Mouse (Mus musculus): Measurements from ENCODE around the gene Rft1. TPM values are rescaled to one million over a fixed set of nuclear protein-coding genes. Genes with fewer than 3 reads are reported as not detected.

The Rft1 gene
- polyA plus RNA-seq, 1 experiment from 2014 or later, result 9.2 TPM

DNA sequence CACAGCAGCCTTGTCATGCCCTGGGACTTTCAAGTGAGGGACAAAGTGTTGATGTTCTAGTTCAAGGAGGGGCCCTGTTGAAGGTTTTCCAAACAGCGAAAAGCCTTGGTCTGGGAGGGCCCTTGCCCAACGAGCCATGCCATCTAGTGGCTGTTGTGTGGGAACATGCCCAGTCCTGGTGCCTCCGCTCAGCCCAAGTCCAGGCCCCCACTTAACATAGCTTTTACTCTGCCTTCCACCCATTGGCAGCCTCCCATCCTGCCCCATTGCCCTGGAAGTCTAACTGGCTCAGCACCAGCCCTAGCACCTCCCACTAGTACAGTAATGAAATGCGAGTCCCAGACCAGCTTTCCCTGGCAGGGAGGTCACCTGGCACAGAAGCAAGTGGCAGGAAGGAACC is 3.2 kb upstream of the Rft1 start:
- H3K4me3 ChIP-seq (ENCODE audit: low read length), result no peak overlapping the region
- H3K27me3 ChIP-seq (replicated peaks; ENCODE audit: control insufficient read depth, insufficient read depth, low read length), result no peaks in the 10 kb centered on the region
- WGBS, result 16% methylated on average over 4 of the region's 4 CpGs
- no peak overlapping the region for H3K4me2 ChIP-seq (ENCODE audit: low read length)
- no peak overlapping the region for H3K9ac ChIP-seq (ENCODE audit: low read depth, low read length)
- peak; percentile 87 for ATAC-seq
- peaks cover 5% of the 10 kb centered on the region for H3K4me1 ChIP-seq (ENCODE audit: control insufficient read depth, insufficient read depth, low read depth, low read length)
- no peaks in the 10 kb centered on the region for H3K36me3 ChIP-seq (ENCODE audit: control insufficient read depth, insufficient read depth, low read length)
- H3K9me3 ChIP-seq (ENCODE audit: control insufficient read depth, low read length), result no peaks in the 10 kb centered on the region
- no peak overlapping the region for H3K27ac ChIP-seq (ENCODE audit: low read depth, low read length)

DNA sequence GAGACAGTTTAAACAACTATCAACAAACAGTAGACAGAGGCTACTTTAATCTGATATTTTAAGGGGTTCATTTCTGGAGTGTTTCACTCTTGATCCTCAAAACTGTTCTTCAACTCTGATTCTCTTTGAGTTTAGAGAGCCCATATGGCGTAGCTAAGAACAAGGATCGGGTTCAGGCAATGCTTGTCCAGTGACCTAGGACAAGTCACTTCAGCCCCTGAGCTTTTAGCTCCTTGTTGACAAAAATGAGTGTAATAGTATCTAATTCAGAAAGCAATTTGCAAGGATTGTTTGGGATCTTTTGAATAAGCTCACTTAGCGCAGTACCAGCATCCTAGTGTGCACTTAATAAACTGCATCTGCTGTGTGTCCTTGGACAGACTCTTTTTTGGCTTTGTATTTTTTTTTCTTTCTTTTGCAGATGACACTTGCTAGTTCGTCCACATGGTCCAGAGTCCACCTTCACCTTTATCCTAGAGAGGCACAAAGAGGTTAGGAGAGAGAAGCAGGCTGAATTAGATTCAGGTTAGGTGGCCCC is 600 bp downstream of the Rft1 start:
- Histone ChIP-seq H3K27ac (ENCODE audit: low read depth, low read length) (peak overlapping the region; percentile 88), H3K4me1 (ENCODE audit: control insufficient read depth, insufficient read depth, low read depth, low read length) (peaks cover 5% of the 10 kb centered on the region), H3K9ac (ENCODE audit: low read depth, low read length) (peak overlapping the region; percentile 100), H3K9me3 (ENCODE audit: control insufficient read depth, low read length) (no peaks in the 10 kb centered on the region), H3K4me2 (ENCODE audit: low read length) (peak overlapping the region; percentile 58), H3K36me3 (ENCODE audit: control insufficient read depth, insufficient read depth, low read length) (no peaks in the 10 kb centered on the region), H3K4me3 (ENCODE audit: low read length) (peak overlapping the region; percentile 89), H3K27me3 (replicated peaks; ENCODE audit: control insufficient read depth, insufficient read depth, low read length) (no peaks in the 10 kb centered on the region)
- WGBS, result 45% methylated on average over 4 of the region's 4 CpGs
- ATAC-seq, result no peak

DNA sequence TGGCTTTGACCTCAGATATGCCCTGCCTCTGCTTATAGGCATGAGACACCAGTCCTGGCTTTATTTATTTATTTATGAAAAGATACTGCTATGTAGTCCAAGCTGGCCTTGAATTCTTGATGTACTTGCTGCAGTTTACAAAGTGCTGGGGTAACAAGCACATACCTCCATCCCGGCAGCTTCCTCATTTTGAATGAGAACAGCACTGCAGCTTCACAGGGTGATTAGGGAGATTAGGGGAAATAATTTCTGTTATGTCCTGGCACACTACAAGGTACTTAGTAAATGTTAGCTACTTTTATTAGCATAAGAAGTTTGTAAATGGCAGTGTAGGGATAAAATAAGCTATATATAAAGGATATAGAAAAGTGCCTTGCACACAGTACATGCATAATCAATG is 1.4 kb downstream of the Rft1 start:
- H3K36me3 ChIP-seq (ENCODE audit: control insufficient read depth, insufficient read depth, low read length), result no peaks in the 10 kb centered on the region
- ATAC-seq, result no peak
- H3K4me3 ChIP-seq (ENCODE audit: low read length), result no peak overlapping the region
- H3K27ac ChIP-seq (ENCODE audit: low read depth, low read length), result no peak overlapping the region
- 89% methylated on average over 1 of the region's 1 CpGs for WGBS
- H3K4me1 ChIP-seq (ENCODE audit: control insufficient read depth, insufficient read depth, low read depth, low read length), result peaks cover 5% of the 10 kb centered on the region
- no peak overlapping the region for H3K4me2 ChIP-seq (ENCODE audit: low read length)
- no peaks in the 10 kb centered on the region for H3K9me3 ChIP-seq (ENCODE audit: control insufficient read depth, low read length)
- no peak overlapping the region for H3K9ac ChIP-seq (ENCODE audit: low read depth, low read length)
- no peaks in the 10 kb centered on the region for H3K27me3 ChIP-seq (replicated peaks; ENCODE audit: control insufficient read depth, insufficient read depth, low read length)

DNA sequence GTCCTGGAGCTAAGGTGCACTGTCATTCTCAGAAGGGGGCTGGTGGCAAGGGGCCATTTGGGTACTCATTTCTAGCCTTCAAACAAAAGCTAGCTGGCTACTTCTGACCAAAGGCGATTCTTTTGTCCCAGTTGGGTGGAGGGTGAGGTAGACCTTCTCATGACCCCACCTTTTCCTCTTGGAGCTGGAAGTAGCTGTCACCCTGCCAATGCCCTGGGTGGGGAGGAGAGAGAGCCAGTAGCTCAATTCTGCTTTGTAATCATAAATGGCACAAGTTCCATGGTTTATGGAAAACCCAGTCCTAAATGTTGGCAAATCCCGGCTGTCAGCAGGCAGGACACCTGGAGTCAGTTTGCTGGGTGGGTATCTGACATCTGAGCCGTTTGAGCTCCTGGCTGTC is 11.9 kb downstream of the Rft1 start:
- H3K4me2 ChIP-seq (ENCODE audit: low read length), result no peak overlapping the region
- no peaks in the 10 kb centered on the region for H3K9me3 ChIP-seq (ENCODE audit: control insufficient read depth, low read length)
- H3K36me3 ChIP-seq (ENCODE audit: control insufficient read depth, insufficient read depth, low read length), result peaks cover 12% of the 10 kb centered on the region
- H3K4me1 ChIP-seq (ENCODE audit: control insufficient read depth, insufficient read depth, low read depth, low read length), result no peaks in the 10 kb centered on the region
- H3K27ac ChIP-seq (ENCODE audit: low read depth, low read length), result no peak overlapping the region
- no peak for ATAC-seq
- H3K27me3 ChIP-seq (replicated peaks; ENCODE audit: control insufficient read depth, insufficient read depth, low read length), result no peaks in the 10 kb centered on the region
- WGBS, result 84% methylated on average over 3 of the region's 3 CpGs
- H3K4me3 ChIP-seq (ENCODE audit: low read length), result no peak overlapping the region
- no peak overlapping the region for H3K9ac ChIP-seq (ENCODE audit: low read depth, low read length)

DNA sequence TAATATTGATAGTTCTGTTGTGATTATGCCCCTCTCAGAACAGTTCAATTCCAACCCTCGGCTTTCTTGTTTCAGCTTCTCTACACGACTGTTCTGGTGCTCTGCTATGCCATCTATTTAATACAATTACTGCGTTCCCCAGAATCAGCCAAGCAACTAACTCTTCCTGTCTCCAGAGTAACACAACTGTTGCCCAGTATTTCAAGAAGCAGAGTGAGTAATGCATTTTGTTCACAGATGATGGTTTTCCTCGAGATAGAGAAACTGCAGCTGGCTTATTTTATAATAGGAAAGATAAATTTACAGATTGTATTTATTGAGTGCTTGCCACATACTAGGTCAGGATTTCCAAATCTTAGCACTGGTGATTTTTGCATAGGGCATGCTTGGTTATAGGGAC is 12.4 kb downstream of the Rft1 start:
- ATAC-seq, result no peak
- peaks cover 12% of the 10 kb centered on the region for H3K36me3 ChIP-seq (ENCODE audit: control insufficient read depth, insufficient read depth, low read length)
- no peaks in the 10 kb centered on the region for H3K9me3 ChIP-seq (ENCODE audit: control insufficient read depth, low read length)

GRCm38 (mm10) chr14:30670161-30670560 is 16.0 kb downstream of the Rft1 start:
- WGBS, result 91% methylated on average over 6 of the region's 6 CpGs
- Histone ChIP-seq H3K9me3 (ENCODE audit: control insufficient read depth, low read length) (no peaks in the 10 kb centered on the region), H3K4me2 (ENCODE audit: low read length) (no peak overlapping the region), H3K4me3 (ENCODE audit: low read length) (no peak overlapping the region), H3K27ac (ENCODE audit: low read depth, low read length) (no peak overlapping the region), H3K27me3 (replicated peaks; ENCODE audit: control insufficient read depth, insufficient read depth, low read length) (no peaks in the 10 kb centered on the region), H3K9ac (ENCODE audit: low read depth, low read length) (no peak overlapping the region), H3K4me1 (ENCODE audit: control insufficient read depth, insufficient read depth, low read depth, low read length) (no peaks in the 10 kb centered on the region), H3K36me3 (ENCODE audit: control insufficient read depth, insufficient read depth, low read length) (peaks cover 5% of the 10 kb centered on the region)
- no peak for ATAC-seq

More for the DNA sequence above, 12.4 kb downstream of the Rft1 start:
- no peak overlapping the region for H3K4me3 ChIP-seq (ENCODE audit: low read length)
- no peaks in the 10 kb centered on the region for H3K4me1 ChIP-seq (ENCODE audit: control insufficient read depth, insufficient read depth, low read depth, low read length)
- H3K27me3 ChIP-seq (replicated peaks; ENCODE audit: control insufficient read depth, insufficient read depth, low read length), result no peaks in the 10 kb centered on the region
- H3K4me2 ChIP-seq (ENCODE audit: low read length), result no peak overlapping the region
- H3K9ac ChIP-seq (ENCODE audit: low read depth, low read length), result no peak overlapping the region
- no peak overlapping the region for H3K27ac ChIP-seq (ENCODE audit: low read depth, low read length)
- WGBS, result 76% methylated on average over 4 of the region's 4 CpGs

DNA sequence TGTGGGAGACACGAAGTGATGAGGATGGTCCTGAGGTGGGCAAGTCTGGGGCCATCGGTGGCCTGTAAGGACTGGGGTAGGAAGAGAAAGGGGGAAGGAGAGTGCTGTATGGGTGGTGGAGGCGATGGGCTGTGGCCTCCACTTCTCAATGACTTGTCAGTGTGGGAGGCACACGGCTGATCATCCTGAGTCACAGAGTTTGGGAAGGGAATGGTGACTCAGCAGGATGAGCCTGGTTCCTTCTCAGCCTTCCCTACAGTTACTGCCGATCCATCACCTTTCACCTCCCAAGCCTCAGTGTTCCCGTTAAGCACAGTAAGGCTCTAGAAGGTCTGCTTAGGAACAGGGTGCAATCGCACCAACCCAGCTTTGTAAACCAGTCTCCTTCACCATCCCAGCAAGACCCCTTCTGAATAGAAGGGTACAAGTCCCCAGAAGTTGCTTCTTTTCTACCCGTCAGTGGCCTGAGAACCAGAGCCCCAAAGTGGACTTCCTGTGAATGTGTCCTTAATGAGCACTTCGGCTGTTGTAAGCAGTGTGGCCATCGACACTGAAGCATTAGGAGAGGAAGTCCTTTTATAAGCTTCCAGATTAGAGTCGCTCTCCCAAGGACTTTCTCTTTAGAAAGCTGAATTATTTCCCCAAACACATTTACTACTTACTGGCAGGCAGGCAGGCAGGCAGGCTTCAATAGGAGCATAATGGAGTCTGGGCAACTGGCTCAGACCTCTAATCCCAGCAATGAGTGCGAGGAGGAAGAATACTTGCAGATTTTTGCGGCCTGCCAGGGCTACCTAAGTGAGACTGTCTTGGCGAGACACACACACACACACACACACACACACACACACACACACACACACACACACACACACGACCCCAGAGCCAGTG is 17.2 kb downstream of the Rft1 start:
- peak; percentile 82 for ATAC-seq
- WGBS, result 78% methylated on average over 15 of the region's 15 CpGs
- Histone ChIP-seq H3K9ac (ENCODE audit: low read depth, low read length) (no peak overlapping the region), H3K4me2 (ENCODE audit: low read length) (no peak overlapping the region), H3K36me3 (ENCODE audit: control insufficient read depth, insufficient read depth, low read length) (peaks cover 6% of the 10 kb centered on the region; the same call in 1 of the 2 replicates), H3K27ac (ENCODE audit: low read depth, low read length) (no peak overlapping the region; the same call in 1 of the 2 replicates), H3K27me3 (replicated peaks; ENCODE audit: control insufficient read depth, insufficient read depth, low read length) (no peaks in the 10 kb centered on the region), H3K4me1 (ENCODE audit: control insufficient read depth, insufficient read depth, low read depth, low read length) (no peaks in the 10 kb centered on the region), H3K9me3 (ENCODE audit: control insufficient read depth, low read length) (no peaks in the 10 kb centered on the region), H3K4me3 (ENCODE audit: low read length) (no peak overlapping the region)

DNA sequence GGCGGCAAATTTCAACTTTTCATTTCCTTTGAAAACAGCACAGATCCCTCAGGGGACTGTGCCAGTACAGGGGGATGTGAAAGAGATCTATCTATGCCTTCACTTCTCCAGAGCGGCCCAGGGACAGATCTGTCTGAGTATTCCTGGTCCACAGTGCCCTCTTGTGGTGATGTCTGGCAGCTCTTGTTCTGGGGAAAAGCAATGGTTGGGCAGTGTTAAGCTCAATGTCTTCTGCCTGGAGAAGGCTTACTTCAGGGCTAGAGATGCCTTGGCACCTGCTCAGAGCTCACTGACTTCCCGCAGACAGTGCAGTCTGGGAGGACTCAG is 17.8 kb downstream of the Rft1 start:
- Histone ChIP-seq H3K27me3 (replicated peaks; ENCODE audit: control insufficient read depth, insufficient read depth, low read length) (no peaks in the 10 kb centered on the region), H3K9ac (ENCODE audit: low read depth, low read length) (no peak overlapping the region), H3K27ac (ENCODE audit: low read depth, low read length) (no peak overlapping the region), H3K4me2 (ENCODE audit: low read length) (no peak overlapping the region), H3K4me1 (ENCODE audit: control insufficient read depth, insufficient read depth, low read depth, low read length) (no peaks in the 10 kb centered on the region), H3K36me3 (ENCODE audit: control insufficient read depth, insufficient read depth, low read length) (peaks cover 6% of the 10 kb centered on the region; the same call in 1 of the 2 replicates), H3K4me3 (ENCODE audit: low read length) (no peak overlapping the region), H3K9me3 (ENCODE audit: control insufficient read depth, low read length) (no peaks in the 10 kb centered on the region)
- WGBS, result 11% methylated on average over 3 of the region's 3 CpGs
- peak; percentile 97 for ATAC-seq

DNA sequence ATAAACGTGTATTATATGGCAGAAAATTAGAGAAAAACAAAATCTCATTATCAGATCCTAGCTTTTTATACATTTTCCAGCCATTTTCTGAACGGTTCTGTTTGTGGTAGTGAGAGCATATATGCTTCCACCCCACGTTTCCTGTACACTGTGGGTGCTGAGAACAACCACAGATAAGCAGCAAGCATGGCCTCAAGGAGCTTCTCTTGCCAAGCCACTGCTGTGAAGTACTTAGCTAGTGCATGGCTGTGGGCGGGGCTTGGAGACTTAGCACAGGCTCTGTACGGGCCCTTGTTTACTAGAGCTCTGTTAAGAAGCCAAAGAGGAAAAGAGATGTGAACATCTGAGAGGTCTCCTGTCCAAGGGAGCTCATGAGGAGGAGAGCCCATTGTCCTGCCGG is 20.8 kb downstream of the Rft1 start:
- Histone ChIP-seq H3K9me3 (ENCODE audit: control insufficient read depth, low read length) (no peaks in the 10 kb centered on the region), H3K36me3 (ENCODE audit: control insufficient read depth, insufficient read depth, low read length) (peaks cover 5% of the 10 kb centered on the region; the same call in 1 of the 2 replicates), H3K9ac (ENCODE audit: low read depth, low read length) (no peak overlapping the region), H3K27me3 (replicated peaks; ENCODE audit: control insufficient read depth, insufficient read depth, low read length) (no peaks in the 10 kb centered on the region), H3K4me2 (ENCODE audit: low read length) (no peak overlapping the region), H3K4me1 (ENCODE audit: control insufficient read depth, insufficient read depth, low read depth, low read length) (no peaks in the 10 kb centered on the region), H3K4me3 (ENCODE audit: low read length) (no peak overlapping the region), H3K27ac (ENCODE audit: low read depth, low read length) (no peak overlapping the region)
- no peak for ATAC-seq
- 68% methylated on average over 6 of the region's 6 CpGs for WGBS

All from hindbrain, embryonic 16.5 days (tissue).